Mouse (Mus musculus) G1E (cell line): Measurements from ENCODE around the gene Mgll. TPM values are rescaled to one million over a fixed set of nuclear protein-coding genes. Genes with fewer than 3 reads are reported as not detected.
A peak's percentile ranks its signal among the peaks of the same experiment; 100 is the strongest.

Experiments used
- ATAC-seq: 2 replicates; pipeline ENCODE4 v1.8.0; 2016; ENCODE audit warnings: mild to moderate bottlenecking; ENCODE audit not compliant: insufficient number of reproducible peaks, poor library complexity, low FRiP score, severe bottlenecking; ENCODE audit errors: extremely low read depth
- DNase-seq: peaks from one replicate; pipeline ENCODE4 v3.0.0; 2012; ENCODE audit warnings: low spot score
- H3K27me3 ChIP-seq: 2 replicates; pipeline ENCODE4 v1.6.1; 2012; ENCODE audit warnings: mild to moderate bottlenecking, low read length, inconsistent platforms; ENCODE audit not compliant: insufficient read depth
- H3K36me3 ChIP-seq: replicated peaks from 2 replicates; pipeline ENCODE3; 2012; ENCODE audit warnings: mild to moderate bottlenecking, inconsistent platforms
- H3K4me1 ChIP-seq: 2 replicates; pipeline ENCODE4 v1.6.1; 2012; ENCODE audit warnings: low read depth, low read length, inconsistent platforms, mixed read lengths; ENCODE audit not compliant: insufficient read depth
- H3K4me3 ChIP-seq: 2 replicates; pipeline ENCODE4 v1.5.1; 2012; ENCODE audit warnings: low read depth, mild to moderate bottlenecking, inconsistent platforms, low read length, moderate library complexity, mixed read lengths
- H3K9me3 ChIP-seq: replicated peaks from 2 replicates; pipeline ENCODE4 v1.6.1; 2012; ENCODE audit warnings: inconsistent platforms
- CTCF ChIP-seq: IDR thresholded peaks from 2 replicates; pipeline ENCODE4 v1.5.1; 2012; ENCODE audit warnings: low read depth, low read length, inconsistent platforms, mixed read lengths
- GATA1 ChIP-seq: IDR thresholded peaks from 2 replicates; pipeline ENCODE4 v1.6.1; 2012; ENCODE audit warnings: borderline replicate concordance, low read length, inconsistent platforms, mixed read lengths
- GATA2 ChIP-seq: IDR thresholded peaks from 2 replicates; pipeline ENCODE4 v1.6.1; 2012; ENCODE audit warnings: low read depth, low read length, inconsistent platforms, borderline replicate concordance
- POLR2AphosphoS5 ChIP-seq: IDR thresholded peaks from 2 replicates; pipeline ENCODE4 v1.6.1; 2012; ENCODE audit warnings: low read depth, low read length, inconsistent platforms; ENCODE audit not compliant: insufficient replicate concordance
- TAL1 ChIP-seq: conservative IDR thresholded peaks from 2 replicates; pipeline ENCODE4 v1.6.1; 2012; ENCODE audit warnings: low read depth, low read length, inconsistent platforms, mixed read lengths
- polyA plus RNA-seq: library from polyadenylated mRNA; stranded (reverse); fragments of >175 nt; gene quantifications from 2 replicates; pipeline ENCODE4 v1.2.3, GENCODE M21; 2012
- total RNA-seq, 2 experiments: library from RNA; stranded (forward) in 1 of 2; stranded (reverse) in 1 of 2; fragments of 200-1000 nt in 1 of 2; fragments of >200 nt in 1 of 2; fragmentation: Nextera tagmentation in 1 of 2; gene quantifications; 2 replicates each; pipeline ENCODE4 v1.2.3; 2014 to 2017

The Mgll gene
- total and polyA plus RNA-seq, 3 experiments: 0.03 to 41.5 (median 0.11) TPM

DNA sequence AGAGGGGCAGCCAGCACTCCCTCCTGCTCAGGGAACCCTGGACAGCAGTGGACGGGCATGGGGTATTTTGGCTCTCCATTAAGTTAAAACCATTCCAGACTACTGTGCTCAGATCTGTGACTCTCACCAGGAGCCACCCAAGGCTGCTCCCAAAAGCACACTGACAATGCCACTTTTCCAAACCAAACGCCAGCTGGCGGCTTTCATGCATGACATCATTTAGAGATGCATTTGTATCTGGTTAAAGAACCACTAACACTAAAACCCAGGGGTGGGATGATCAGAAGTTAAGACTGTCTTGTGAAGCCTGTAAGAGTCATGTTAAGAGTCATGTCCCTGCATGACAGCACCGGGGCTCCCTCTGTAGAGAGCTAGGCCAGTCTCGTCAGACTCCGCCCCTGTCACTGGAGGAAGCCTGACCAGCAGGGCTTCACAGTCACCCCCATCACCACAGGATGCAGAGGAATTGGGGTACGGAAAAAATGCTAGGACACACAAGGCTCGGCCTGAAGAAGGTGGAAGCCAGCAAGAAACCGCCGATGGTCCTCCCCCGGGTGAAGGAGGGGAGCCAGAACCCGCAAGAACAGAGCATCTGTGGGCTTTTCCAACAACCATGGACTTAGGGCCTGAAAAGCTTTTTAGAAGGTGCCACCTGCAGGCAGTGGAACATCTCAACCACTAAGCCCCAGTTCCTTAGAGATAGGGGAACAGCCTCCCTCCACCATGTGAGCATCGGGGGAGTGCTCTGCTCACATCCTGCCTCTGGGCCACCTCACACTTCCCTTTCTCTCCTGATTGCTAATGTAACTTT lies 103.4 kb downstream of the Mgll start:
- TF ChIP-seq GATA1 (no peak), GATA2 (no peak), CTCF (no peak), TAL1 (no peak), POLR2AphosphoS5 (no peak)
- DNase-seq: no peak
- Histone ChIP-seq H3K4me3 (no peak overlapping the region), H3K4me1 (peaks cover 48% of the 10 kb centered on the region), H3K36me3 (no peaks in the 10 kb centered on the region), H3K9me3 (no peaks in the 10 kb centered on the region), H3K27me3 (peaks cover 61% of the 10 kb centered on the region)
- no peak; the same call in 1 of the 2 replicates for ATAC-seq

DNA sequence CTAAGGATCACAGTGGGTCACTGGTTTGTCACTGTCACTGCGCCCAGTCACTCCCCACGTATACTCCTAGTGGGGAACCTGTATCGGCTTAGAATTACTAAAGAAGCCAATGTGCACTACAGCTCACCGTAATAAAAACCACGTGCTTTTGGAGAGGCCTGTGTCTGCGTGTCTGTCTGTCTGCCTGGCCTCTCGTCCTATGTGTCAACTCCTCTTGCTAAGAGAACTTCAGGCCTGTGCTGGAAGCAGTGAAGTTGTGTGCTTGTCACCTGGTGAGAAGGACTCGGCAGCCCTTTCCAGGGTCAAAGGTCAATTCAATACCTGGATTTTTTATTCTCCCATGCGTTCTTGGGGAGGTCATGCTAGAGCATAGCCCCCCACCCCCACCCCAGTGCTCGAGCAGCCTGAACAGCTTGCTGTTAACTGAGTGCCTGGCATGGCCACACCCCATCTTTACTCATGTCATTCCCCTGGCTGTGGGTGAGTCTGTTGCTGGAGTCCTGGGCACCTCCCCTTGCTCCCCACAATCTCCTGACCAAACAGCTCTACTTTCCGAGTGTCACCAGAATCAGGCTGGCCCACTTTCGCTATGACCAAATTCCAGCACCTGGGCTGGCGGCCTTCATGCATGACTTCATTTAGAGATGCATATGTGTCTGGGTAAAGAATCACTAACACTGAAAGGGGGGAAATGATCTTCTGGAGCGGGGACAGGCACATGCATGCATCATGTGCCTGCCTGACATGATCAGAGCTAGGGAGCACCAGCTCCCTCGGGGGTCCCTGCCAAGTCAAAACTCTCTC lies 104.2 kb downstream of the Mgll start:
- Histone ChIP-seq H3K4me3 (no peak overlapping the region), H3K36me3 (peaks cover under 1% of the 10 kb centered on the region), H3K9me3 (no peaks in the 10 kb centered on the region), H3K4me1 (peaks cover 55% of the 10 kb centered on the region), H3K27me3 (peaks cover 53% of the 10 kb centered on the region)
- ATAC-seq (no peak), DNase-seq (no peak)
- TF ChIP-seq CTCF (no peak), GATA2 (no peak), GATA1 (no peak)

DNA sequence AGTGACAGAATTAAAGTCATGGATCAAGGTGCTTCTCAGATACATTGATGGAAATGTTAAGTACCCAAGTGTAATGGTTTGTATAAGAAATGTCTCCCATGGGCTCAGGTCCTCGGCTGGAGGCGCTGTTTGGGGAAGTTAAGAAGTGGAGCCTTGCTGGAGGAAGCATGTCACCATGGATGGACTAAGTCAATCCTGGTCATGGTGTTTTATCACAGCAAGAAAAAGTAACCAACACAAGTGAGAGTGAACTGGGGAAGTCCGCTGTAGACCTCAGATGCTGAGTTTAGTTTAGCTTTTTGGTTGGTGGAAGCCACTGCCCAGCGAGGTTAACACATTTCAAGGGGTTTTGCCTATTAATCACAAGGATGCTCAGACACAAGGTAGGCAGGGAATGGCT lies 105.4 kb downstream of the Mgll start:
- no peak for DNase-seq
- no peak for TF ChIP-seq CTCF
- no peak for TF ChIP-seq GATA2
- no peak for TF ChIP-seq TAL1
- TF ChIP-seq GATA1: no peak
- no peak for TF ChIP-seq POLR2AphosphoS5
- Histone ChIP-seq H3K4me3 (no peak overlapping the region), H3K9me3 (no peaks in the 10 kb centered on the region), H3K36me3 (peaks cover 11% of the 10 kb centered on the region), H3K4me1 (peaks cover 62% of the 10 kb centered on the region), H3K27me3 (peaks cover 42% of the 10 kb centered on the region)
- no peak for ATAC-seq

DNA sequence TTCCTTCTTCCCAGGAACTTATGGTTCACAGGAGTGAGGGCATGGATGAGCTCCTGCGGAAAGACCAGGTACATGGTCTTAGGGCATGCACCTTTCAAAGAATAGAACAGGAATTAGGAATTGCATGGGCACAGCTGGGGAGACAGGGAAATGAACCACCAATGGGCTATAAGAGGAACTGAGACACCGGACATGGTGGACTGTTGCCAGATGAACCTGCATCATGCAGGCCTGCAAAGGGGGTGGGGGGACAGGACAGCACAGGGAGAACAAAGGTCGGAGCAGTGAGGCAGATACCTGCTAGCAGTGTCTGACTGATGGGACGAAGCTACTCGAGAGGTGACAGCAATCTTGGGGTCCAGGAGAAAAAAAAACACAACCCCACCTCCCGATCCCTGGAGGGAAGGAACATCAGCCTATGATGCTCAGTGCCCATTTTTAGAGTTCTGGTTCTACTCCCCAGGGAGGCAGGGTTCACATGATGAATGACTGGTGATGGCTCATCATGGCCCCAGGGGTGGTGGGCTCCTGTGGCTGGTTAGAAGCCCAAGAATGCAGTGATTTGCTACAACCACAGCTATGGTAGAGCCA lies 106.0 kb downstream of the Mgll start:
- DNase-seq (no peak), ATAC-seq (no peak)
- H3K27me3 ChIP-seq: peaks cover 37% of the 10 kb centered on the region
- no peaks in the 10 kb centered on the region for H3K9me3 ChIP-seq
- TF ChIP-seq POLR2AphosphoS5: no peak
- TF ChIP-seq TAL1: no peak
- no peak for TF ChIP-seq GATA1
- TF ChIP-seq CTCF: no peak
- TF ChIP-seq GATA2: no peak
- peaks cover 14% of the 10 kb centered on the region for H3K36me3 ChIP-seq
- H3K4me3 ChIP-seq: no peak overlapping the region
- peaks cover 63% of the 10 kb centered on the region for H3K4me1 ChIP-seq

DNA sequence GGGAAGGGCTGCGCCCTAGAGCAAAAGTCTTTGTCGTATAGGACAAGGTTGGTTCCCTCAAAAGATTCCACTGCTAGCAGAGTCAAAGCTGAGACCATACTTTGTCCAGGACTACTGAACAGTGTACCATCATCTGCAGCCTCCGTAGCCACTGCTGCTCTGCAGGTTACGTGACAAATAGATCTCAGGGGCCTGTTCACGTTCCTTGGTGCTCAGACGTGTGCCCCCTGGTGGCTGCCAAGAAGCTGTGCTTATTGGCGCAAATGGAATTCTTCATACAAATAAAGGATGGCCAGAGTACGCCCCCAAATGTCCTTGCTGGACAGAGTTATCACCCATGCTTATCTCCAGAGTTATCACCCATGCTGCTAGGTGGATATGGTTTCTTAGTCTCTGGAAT lies 107.2 kb downstream of the Mgll start:
- H3K4me1 ChIP-seq: peaks cover 72% of the 10 kb centered on the region
- TF ChIP-seq TAL1 (no peak), POLR2AphosphoS5 (no peak), CTCF (peak; percentile 64; the same call in 1 of the 2 replicates), GATA1 (no peak), GATA2 (no peak)
- ATAC-seq: no peak

DNA sequence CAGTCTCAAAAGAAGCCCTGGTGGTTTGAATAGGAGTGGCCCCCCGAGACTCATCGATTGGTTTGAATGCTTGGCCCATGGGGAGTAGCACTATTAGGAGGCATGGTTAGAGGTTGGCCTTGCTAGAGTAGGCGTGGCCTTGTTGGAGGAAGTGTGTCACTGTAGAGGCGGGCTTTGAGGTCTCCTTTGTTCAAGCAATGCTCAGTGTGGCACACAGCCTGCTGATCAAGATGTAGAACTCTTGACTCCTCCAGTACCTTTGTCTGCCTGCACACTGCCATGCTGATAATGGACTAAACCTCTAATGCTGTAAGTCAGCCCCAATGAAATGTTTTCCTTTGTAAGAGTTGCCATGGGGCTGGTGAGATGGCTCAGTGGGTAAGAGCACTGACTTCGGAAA lies 108.5 kb downstream of the Mgll start:
- TF ChIP-seq POLR2AphosphoS5 (no peak), TAL1 (no peak), GATA1 (no peak), GATA2 (no peak), CTCF (no peak)
- no peaks in the 10 kb centered on the region for H3K9me3 ChIP-seq
- peaks cover 18% of the 10 kb centered on the region for H3K27me3 ChIP-seq
- ATAC-seq: no peak
- H3K36me3 ChIP-seq: peaks cover 39% of the 10 kb centered on the region
- no peak for DNase-seq
- no peak overlapping the region; the same call in 1 of the 2 replicates for H3K4me3 ChIP-seq
- peaks cover 63% of the 10 kb centered on the region for H3K4me1 ChIP-seq

More for the DNA sequence above, 107.2 kb downstream of the Mgll start:
- no peak for DNase-seq
- no peaks in the 10 kb centered on the region for H3K9me3 ChIP-seq
- H3K27me3 ChIP-seq: peaks cover 29% of the 10 kb centered on the region
- H3K36me3 ChIP-seq: peaks cover 27% of the 10 kb centered on the region
- no peak overlapping the region for H3K4me3 ChIP-seq
